Mouse (Mus musculus) erythroblast, embryonic 14.5 days (primary cell): ENCODE data around the gene Unc45a.

Experiments
- GATA1 ChIP-seq: IDR thresholded peaks from 2 replicates; pipeline ENCODE4 v1.6.1; 2012; ENCODE audit warnings: low read length, inconsistent platforms, mixed read lengths
- TAL1 ChIP-seq: IDR thresholded peaks from 3 replicates; pipeline ENCODE4 v1.6.1; 2012; ENCODE audit warnings: low read length, inconsistent platforms, mixed read lengths

DNA sequence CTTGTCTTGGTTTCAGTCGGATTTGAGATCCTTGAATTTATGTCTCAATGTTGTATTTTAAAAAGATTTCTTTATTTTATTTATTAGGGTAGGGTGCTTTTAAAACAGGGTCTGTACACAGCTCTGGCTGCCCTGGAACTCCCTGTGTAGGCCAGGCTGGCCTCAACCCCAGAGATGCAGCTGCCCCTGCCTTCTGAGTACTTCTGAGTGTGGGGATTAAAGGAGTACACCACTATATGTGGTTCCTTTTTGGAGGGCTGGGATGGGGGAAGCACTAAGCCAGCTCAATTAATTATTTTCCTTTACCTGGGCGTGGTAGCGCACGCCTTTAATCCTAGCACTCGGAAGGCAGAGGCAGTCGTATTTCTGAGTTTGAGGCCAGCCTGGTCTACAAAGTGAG lies 44.3 kb downstream of the Unc45a start:
- TF ChIP-seq GATA1 (no peak), TAL1 (no peak)
